In genomic region chr8:88288622-88289242, GRCm38 (mm10) we compare ENCODE assay signal across 8 mouse cellular contexts. TPM values are rescaled to one million over a fixed set of nuclear protein-coding genes. Genes with fewer than 3 reads are reported as not detected.
DNase-seq lines count a peak whose midpoint lies in the region; ATAC-seq and TF ChIP-seq lines count a peak whose summit lies in the region.

No protein-coding gene starts in this region.

- no peak for TF ChIP-seq CTCF in midbrain, postnatal 0 days (IDR thresholded peaks at IDR 0.05)

- no peaks in the 10 kb centered on the region for H3K27me3 ChIP-seq in midbrain, embryonic 10.5 days (ENCODE audit: low read depth, poor library complexity, severe bottlenecking)
- H3K27me3 ChIP-seq in midbrain, postnatal 0 days (ENCODE audit: insufficient read depth, low read length): no peaks in the 10 kb centered on the region
- H3K27me3 ChIP-seq in liver, embryonic 13.5 days: no peaks in the 10 kb centered on the region

- no peaks in the 10 kb centered on the region for H3K36me3 ChIP-seq in midbrain, embryonic 10.5 days
- H3K36me3 ChIP-seq in midbrain, postnatal 0 days (ENCODE audit: insufficient read depth, low read length): no peaks in the 10 kb centered on the region
- no peaks in the 10 kb centered on the region for H3K36me3 ChIP-seq in liver, embryonic 13.5 days

- no peak for DNase-seq in midbrain, embryonic 10.5 days (ENCODE audit: low spot score)
- DNase-seq in midbrain, postnatal 0 days (ENCODE audit: low spot score): no peak
- peak; percentile 63 for DNase-seq in fibroblast of lung, adult 2 months (ENCODE audit: low read depth)
- DNase-seq in liver, embryonic 13.5 days: peak; percentile 35
- peak; percentile 73 for DNase-seq in thymus, postnatal 0 days (ENCODE audit: low spot score)
- DNase-seq in left cerebral cortex, adult 8-10 months (ENCODE audit: low spot score in 2 of 2): no peak
- DNase-seq in frontal cortex, postnatal 10 days (ENCODE audit: low spot score in 2 of 2): no peak
- DNase-seq in cerebellum, adult 9-11 months: no peak

- no peak overlapping the region for H3K4me2 ChIP-seq in midbrain, postnatal 0 days (ENCODE audit: low read depth, low read length, poor library complexity, severe bottlenecking)
- H3K4me2 ChIP-seq in liver, embryonic 13.5 days: peak overlapping the region; percentile 64

- WGBS in midbrain, embryonic 10.5 days: 68% methylated on average over 12 of the region's 12 CpGs
- 77% methylated on average over 12 of the region's 12 CpGs for WGBS in midbrain, postnatal 0 days
- WGBS in liver, embryonic 13.5 days (ENCODE audit: insufficient replicate concordance): 10% methylated on average over 12 of the region's 12 CpGs

- H3K9ac ChIP-seq in midbrain, postnatal 0 days (replicated peaks; ENCODE audit: low read length, poor library complexity, severe bottlenecking): no peak overlapping the region
- peak overlapping the region; percentile 76 for H3K9ac ChIP-seq in liver, embryonic 13.5 days

- no peak for ATAC-seq in midbrain, postnatal 0 days (ENCODE audit: low FRiP score)
- peak; percentile 84 for ATAC-seq in liver, embryonic 13.5 days (ENCODE audit: low read depth)

- H3K27ac ChIP-seq in midbrain, embryonic 10.5 days (replicated peaks): peak overlapping the region; percentile 50
- H3K27ac ChIP-seq in midbrain, postnatal 0 days (ENCODE audit: low read depth, low read length): no peak overlapping the region
- H3K27ac ChIP-seq in liver, embryonic 13.5 days: peak overlapping the region; percentile 93

- H3K4me1 ChIP-seq in midbrain, embryonic 10.5 days: no peaks in the 10 kb centered on the region
- H3K4me1 ChIP-seq in midbrain, postnatal 0 days (ENCODE audit: insufficient read depth, low read length): no peaks in the 10 kb centered on the region
- H3K4me1 ChIP-seq in liver, embryonic 13.5 days (replicated peaks): peaks cover 91% of the 10 kb centered on the region

- H3K9me3 ChIP-seq in midbrain, embryonic 10.5 days (replicated peaks): no peaks in the 10 kb centered on the region
- H3K9me3 ChIP-seq in midbrain, postnatal 0 days (ENCODE audit: low read length): no peaks in the 10 kb centered on the region
- no peaks in the 10 kb centered on the region for H3K9me3 ChIP-seq in liver, embryonic 13.5 days (replicated peaks)

- H3K4me3 ChIP-seq in midbrain, embryonic 10.5 days: no peak overlapping the region
- H3K4me3 ChIP-seq in midbrain, postnatal 0 days (ENCODE audit: low read depth, low read length): no peak overlapping the region
- H3K4me3 ChIP-seq in liver, embryonic 13.5 days (replicated peaks): peak overlapping the region; percentile 41

RNA-seq across cellular contexts. Expression of gene Adcy7, which starts 16.5 kb away (rescaled TPM):
- polyA plus RNA-seq in midbrain, embryonic 10.5 days (2016; fragmentation: Nextera tagmentation; extraction: Ambion mirVana): 2.2 and 3.2 TPM in 2 replicates
- total RNA-seq in midbrain, postnatal 0 days (2014; rRNA removed): 21.4 and 23.3 TPM in 2 replicates
- 11.1 and 11.9 TPM in 2 replicates for polyA plus RNA-seq in midbrain, postnatal 0 days (2015; fragmentation: Nextera tagmentation; extraction: Ambion mirVana)
- 26.1 and 27.0 TPM in 2 replicates for polyA plus RNA-seq in liver, embryonic 13.5 days (2015; fragmentation: Nextera tagmentation; extraction: Ambion mirVana)
- 16.2 and 21.1 TPM in 2 replicates for polyA plus RNA-seq in thymus, postnatal 0 days (2015; fragmentation: Nextera tagmentation; extraction: Ambion mirVana)
- total RNA-seq in left cerebral cortex, adult 8-10 months (2022): 1 to 10 TPM; 5.7 to 6.9 (median 6.4) TPM

Comparison
In these comparisons a context has a peak if more than half of its experiments do, and no peak if none do; other contexts are left out.
1. DNase-seq: peak in fibroblast of lung, adult 2 months (single experiment), liver, embryonic 13.5 days (single experiment) and thymus, postnatal 0 days (single experiment); none in midbrain, embryonic 10.5 days (single experiment), midbrain, postnatal 0 days (single experiment), left cerebral cortex, adult 8-10 months (0 of 2), frontal cortex, postnatal 10 days (0 of 2) and cerebellum, adult 9-11 months (single experiment).